Mouse (Mus musculus) monocyte, adult 2 months (primary cell): ENCODE results near the gene Gtsf2.
"Not testable (repeated sequence)": the region's sequence is repeated elsewhere in the genome, so short reads cannot be mapped to it uniquely, and the experiment has no call there.

ENCODE experiments used
- DNase-seq, 2 experiments: peaks; one replicate each; pipeline ENCODE4 v3.0.0; 2022; ENCODE audit warnings: low spot score in 2 of 2, low read depth in 1 of 2

The Gtsf2 gene

DNA sequence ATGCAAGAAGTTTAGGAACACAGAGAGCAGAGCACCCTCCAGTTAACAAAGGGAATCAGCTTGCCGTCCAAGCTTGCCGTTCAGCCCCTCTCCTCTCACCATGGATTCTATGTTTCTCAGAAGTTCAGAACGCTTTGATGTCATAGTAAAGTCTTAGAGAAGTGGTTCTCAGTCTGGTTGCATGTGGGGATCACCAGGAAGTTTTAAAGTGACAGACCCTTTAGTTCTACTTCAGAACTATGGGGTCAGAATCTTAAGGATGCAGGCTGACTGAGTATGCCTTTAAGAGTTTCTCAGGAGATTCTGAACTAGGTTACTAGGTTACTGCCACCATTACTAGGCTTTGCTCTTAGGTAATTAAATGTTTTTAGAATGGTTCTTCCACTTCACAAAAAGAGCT, at the start of gene Gtsf2:
Gene Gtsf2 (minus strand): TSS at position 101 of the 400 bp plus-strand sequence.
- no peak for DNase-seq

DNA sequence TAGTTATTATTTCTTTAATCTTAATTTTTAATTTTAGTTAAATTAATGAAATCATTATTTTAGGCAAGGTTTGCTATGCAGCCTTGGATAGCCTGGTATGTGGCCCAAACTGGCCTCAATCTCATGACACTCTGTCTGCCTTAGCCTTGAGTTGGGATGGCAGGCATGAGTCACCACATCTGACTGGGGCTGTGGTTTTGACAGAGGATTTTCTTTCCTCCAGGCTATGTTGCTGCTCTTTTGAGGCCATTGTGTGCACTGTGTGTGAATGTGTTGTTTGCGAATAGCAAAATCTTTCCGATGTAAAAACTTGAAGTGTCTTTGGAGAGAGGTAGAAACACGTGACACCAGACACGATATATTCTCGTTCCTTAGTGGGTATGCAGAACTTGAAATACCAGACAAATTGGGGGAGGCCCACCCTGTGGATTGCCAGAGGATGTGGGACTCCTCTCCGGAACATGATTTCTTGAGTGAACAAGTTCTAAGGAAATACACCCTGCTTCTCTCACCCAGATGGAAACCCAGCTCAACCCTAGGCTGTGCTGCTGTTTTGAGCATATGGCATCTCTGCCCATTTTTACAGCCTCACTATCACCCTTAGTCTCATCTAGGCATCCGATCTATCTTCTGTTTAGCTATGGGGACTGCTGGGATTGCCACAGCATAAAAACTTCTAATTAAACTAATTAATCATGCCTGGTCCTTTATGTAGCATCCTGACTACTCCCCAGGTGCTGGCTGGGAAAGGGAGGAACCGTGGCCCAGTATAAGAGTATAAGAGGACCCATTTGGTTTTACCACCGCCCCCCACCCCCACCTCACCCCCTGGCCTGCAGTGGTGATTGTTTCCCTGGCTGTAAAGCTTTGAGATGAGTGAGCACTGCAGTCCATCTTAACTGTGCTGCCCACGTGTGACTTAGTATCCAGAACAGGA, 48.2 kb upstream of the Gtsf2 start:
- no peak for DNase-seq

DNA sequence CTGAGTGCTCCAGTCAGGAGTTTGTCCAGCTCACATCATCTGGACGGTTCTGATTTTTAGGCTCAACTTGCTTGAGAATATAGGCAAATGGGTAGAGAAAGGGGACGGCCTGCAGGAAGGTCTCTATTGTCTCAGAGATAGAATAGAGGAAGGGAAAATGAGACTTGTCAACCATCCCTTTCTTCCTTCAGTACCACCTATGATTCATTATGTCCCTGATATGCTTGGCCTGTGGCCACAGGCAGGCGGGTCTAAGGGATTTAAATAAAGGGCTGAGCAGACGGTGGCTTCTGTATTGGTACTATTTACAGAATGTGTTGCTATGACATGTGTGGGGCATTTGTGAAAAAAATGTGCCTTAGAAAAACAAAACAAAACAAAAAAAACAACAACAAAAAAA, 40.1 kb upstream of the Gtsf2 start:
- no peak for DNase-seq

DNA sequence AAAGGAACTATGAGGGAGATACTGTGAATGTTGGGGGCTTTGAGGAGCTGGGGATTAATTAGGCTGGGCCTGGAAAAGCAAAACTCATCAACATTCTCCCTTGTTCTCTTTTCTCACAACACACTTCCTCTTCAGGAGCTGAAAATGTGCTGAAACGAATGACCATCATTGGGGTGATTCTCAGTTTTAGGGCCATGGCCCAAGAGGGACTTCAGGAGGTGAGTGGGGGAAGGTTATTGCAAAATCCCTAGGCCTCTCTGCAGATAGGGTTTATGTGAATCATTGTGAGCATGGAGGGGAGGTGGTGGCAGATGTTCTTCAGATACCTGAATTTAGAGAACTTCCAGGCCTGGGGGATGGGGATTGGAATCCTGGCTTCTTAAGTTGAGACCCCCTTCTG, 38.4 kb upstream of the Gtsf2 start:
- DNase-seq, result no peak

- no peak for DNase-seq
Observed at GRCm38 (mm10) chr15:103485106-103485505, 36.8 kb upstream of the Gtsf2 start.

DNA sequence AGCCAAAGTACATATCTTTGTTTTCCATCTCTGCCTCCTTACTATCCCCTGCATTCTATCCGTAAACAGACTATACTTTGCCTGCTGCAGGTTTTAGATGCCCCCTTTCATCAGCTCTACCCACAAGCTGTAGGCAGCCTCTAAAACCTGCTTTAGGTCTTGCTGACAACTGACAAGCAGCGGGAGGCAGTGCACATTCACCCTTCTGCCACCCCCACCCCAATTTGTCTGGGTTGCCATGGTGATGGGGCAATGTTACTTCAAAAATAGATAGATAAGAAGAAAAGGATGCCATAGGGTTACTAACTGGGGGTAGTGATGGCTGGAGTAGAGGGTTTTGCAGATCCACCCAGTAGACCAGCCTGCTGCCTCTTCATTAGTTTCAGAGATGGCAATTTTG, 36.2 kb upstream of the Gtsf2 start:
- no peak for DNase-seq

GRCm38 (mm10) chr15:103482488-103482887, 34.2 kb upstream of the Gtsf2 start:
- no peak for DNase-seq

DNA sequence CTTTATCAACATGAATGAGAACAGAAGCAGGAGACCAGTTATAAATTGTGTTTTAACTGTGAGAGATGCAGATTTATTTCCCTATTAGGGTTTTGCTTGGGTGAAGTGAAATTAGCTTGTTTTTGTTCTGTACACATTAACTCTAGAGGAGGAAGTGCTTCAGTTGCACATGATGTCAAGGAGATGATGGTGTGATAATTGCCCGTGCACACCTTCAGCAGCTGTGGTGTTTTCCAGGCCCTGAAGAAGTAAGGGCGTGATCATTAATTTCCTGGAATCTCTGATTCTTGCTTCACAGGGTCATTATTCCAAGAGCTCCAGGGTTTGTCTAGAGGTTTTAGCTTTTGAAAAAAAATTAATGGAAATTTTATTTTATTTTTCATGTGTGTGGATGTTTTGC, 31.9 kb upstream of the Gtsf2 start:
- no peak for DNase-seq

DNA sequence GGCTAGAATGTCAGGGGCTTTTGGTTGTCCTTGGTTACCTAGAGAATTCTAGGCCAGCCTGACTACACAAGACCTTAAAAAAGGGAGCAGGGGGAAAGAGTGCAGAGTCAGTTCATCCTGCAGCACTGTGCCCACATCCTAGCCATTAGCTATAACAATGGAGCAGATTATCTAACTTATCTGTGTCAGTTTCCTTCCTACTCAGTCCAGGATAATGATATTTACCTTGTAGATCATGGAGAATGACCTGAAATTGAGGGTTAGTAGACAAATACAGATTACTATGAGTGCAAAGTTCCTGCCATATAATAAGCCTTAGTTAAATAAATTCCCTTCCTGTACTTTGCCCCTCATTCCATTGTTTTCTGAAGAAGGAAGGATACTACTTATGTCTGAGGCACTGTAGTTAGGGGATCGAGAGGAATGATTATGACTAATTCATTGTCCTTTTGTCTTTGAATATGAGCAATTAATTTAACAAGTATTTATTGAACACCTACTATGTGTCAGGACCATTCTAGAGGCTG, 30.9 kb upstream of the Gtsf2 start:
- no peak for DNase-seq

GRCm38 (mm10) chr15:103473769-103474168, 25.5 kb upstream of the Gtsf2 start:
- DNase-seq, result no peak

DNA sequence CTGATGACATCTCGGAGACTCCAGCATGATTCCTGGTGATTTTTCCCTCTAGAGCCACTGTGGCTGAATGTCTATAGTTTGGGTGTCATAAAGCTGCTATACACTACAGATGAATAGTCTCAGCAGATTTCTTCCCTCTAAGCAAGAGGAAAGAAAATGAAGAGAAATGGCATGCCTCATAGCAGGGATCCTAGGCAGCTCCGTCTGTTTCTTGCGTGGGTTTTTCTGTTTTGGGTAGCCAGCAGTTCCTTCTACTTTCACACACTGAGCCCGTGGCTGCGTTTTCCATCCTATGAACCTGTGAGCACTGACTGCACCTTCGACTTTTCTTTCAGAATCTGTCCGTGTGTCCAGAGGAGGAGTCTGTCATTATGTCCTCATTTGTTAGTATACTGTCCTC, 24.9 kb upstream of the Gtsf2 start:
- no peak for DNase-seq

DNA sequence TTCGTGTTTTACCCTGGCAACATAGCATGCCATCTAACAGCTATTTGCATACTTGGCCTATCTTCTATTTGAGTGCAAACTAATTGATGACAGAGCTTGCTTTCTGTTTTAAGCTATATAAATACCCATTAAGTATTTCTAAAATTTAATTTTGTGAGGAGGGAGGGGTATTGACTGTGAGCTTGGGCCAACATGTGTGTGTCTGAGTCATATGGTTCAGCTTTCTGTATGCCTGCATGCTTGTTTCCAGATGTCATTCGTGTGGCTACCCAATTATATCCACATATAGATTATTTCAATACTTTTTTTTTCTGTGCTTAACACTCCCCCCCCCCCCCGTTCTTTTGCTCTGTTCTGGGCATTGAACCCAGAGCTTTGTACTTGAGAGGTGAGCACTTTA, 24.0 kb upstream of the Gtsf2 start:
- no peak for DNase-seq

GRCm38 (mm10) chr15:103471488-103472194, 23.4 kb upstream of the Gtsf2 start:
- DNase-seq, result no peak

DNA sequence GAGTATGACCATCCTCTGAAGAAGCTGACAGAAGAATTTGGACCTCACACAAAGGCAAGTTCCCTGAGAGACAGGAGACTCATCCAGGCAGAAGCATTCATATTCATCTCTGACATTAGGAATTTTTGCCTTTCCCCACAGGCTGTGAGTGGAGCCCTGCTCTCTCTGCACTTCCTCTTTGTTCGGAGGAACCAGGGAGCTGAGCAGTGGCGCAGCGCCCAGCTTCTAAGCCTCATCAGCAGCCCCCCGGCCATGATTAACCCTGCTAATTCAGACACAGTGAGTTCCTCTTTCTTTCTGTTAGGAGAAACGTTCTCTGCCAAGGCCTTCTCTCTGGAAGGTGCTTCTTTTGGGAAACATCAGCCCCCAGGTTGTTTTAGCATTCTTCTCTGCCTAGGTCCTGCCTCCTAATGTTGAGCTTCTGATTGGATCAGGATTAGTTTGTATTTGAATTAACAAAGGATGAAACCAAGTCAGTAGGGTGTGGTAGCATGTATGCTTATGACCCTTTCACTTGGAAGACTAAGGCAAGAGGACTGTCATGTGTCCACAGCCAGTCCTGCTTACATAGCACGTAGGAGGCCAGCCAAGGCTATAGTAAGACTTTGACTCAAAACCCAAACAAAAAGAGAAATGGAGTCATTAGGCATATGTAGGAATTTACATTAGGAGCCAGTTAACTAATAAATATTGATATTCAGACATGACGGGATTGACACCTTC, 14.4 kb upstream of the Gtsf2 start:
- peak in 1 of 2 experiments; percentile 26 for DNase-seq

- no peak for DNase-seq
Observed at GRCm38 (mm10) chr15:103454449-103454848, 6.2 kb upstream of the Gtsf2 start.

GRCm38 (mm10) chr15:103453551-103454218, 5.4 kb upstream of the Gtsf2 start, which contains the start of gene Nckap1l:
Gene Nckap1l (plus strand): TSS chr15:103453794.
- DNase-seq, result peak; percentile 80 to 85

DNA sequence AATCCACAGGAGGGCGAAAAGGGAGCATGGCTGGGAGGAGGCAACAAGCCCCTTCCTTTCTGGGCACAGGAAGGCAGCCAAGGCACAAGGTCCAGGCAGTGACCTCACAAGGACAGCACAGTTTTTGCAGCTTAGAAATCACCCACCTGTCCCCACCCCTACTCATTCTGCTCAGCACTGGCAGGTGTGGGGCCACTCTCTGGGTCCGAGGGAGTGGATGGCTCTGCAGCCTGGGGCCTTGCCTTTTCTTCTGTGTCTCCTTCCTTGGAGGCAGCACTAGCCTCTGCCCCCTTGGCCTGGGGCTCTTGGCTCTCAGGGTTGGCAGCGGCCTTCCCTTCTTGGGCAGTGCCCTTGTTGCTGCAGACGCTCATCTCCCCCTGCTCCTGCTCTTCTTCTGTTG, 2.3 kb downstream of the Gtsf2 start:
- DNase-seq, result not testable (repeated sequence)

DNA sequence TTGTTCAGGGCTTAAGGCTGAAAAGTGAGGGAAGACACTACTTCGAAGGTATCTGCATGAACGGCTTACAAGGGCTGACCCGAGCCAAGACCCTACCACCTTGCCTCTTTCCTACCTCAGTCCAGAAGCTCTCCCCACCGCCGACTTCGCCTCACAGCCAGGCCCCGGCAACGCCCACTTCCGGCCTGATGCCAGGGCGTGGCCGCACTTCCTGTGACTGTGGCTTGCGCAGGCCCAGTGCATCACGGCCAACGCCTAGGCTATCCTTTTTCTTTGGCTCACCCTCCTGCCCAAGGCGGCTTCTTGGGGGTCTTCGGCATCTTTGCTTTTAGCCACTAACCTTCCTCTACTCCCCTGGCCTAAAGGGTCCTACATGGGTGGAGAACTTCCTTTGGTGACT, 18.0 kb downstream of the Gtsf2 start, which contains the start of gene Gtsf1:
Gene Gtsf1 (minus strand): TSS at position 230 of the 400 bp plus-strand sequence.
- no peak for DNase-seq

DNA sequence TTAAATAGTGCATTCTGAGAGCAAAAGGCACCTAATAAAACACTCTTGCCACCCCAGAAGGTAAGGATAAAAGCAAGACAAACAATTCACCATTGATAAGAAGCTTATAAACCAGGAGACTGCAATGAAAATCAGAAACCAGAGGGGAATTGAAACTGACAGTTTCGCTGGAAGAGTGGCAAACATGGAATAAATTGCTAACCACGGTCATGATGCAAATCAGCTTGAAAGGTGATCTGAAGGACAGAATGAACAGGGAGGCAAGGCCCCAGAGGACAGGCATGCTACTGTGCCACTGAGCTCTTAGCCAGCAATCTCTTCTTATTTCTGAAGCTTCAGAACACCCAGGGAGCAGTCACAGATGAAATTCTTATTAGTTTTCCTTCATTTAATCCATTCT, 21.3 kb downstream of the Gtsf2 start:
- DNase-seq, result no peak

GRCm38 (mm10) chr15:103405586-103405985, 42.7 kb downstream of the Gtsf2 start:
- not testable (repeated sequence) for DNase-seq

DNA sequence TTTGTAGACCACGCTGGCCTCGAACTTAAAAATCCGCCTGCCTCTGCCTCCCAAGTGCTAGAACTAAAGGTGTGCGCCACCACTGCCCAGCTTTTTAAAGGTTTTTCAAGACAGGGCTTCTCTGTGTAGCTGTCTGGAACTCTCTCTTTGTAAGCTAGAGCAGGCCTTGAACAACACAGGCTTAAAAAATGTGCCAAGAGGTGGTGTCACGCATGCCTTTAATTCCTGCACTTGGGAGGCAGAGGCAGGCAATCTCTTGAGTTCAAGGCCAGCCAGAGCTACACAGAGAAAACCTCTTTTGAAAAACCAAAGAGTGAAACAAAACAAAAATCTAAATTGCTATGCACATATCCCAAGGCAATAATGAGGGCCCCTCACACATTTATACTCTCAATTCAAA, 46.9 kb downstream of the Gtsf2 start:
- no peak for DNase-seq
